Mouse (Mus musculus) CH12.LX (cell line): ENCODE measurements around the gene Gas2l3. TPM values are rescaled to one million over a fixed set of nuclear protein-coding genes. Genes with fewer than 3 reads are reported as not detected.

ENCODE experiments used
- DNase-seq: peaks from one replicate; pipeline ENCODE4 v3.0.0-alpha.2; 2013; ENCODE audit errors: extremely low read depth
- H3K27ac ChIP-seq: 2 replicates; pipeline ENCODE4 v1.5.1; 2012; ENCODE audit warnings: low read depth, mild to moderate bottlenecking, control low read depth, moderate library complexity; ENCODE audit not compliant: insufficient read depth
- H3K27me3 ChIP-seq: replicated peaks from 2 replicates; pipeline ENCODE3; 2012; ENCODE audit warnings: inconsistent platforms
- H3K36me3 ChIP-seq, 2 experiments: replicated peaks in 1 of 2; 2 replicates each; pipeline versions ENCODE3 to v1.6.1; 2012; ENCODE audit warnings: inconsistent platforms in 1 of 2, low read length in 1 of 2, mild to moderate bottlenecking in 1 of 2, mixed read lengths in 1 of 2, moderate library complexity in 1 of 2; ENCODE audit not compliant: control insufficient read depth in 1 of 2, insufficient read depth in 1 of 2
- H3K4me1 ChIP-seq, 2 experiments: 2 replicates each; pipeline ENCODE4 v1.6.1; 2012; ENCODE audit warnings: inconsistent platforms in 1 of 2, moderate library complexity in 1 of 2; ENCODE audit not compliant: insufficient read depth in 2 of 2, control insufficient read depth in 1 of 2
- H3K4me2 ChIP-seq: 2 replicates; pipeline ENCODE4 v1.6.1; 2012; ENCODE audit warnings: low read depth, mild to moderate bottlenecking, control low read depth; ENCODE audit not compliant: poor library complexity, insufficient read depth, severe bottlenecking
- H3K4me3 ChIP-seq, 3 experiments: fragments of 150-350 bp in 1 of 3; sonication (generic) in 1 of 3; replicated peaks in 1 of 3; 2 replicates each; pipeline versions ENCODE3 to v1.5.1; 2011 to 2012; ENCODE audit warnings: low read depth in 2 of 3, low read length in 2 of 3, mild to moderate bottlenecking in 2 of 3, moderate library complexity in 2 of 3, control low read depth in 1 of 3, improper control_type of control experiment in 1 of 3, inconsistent platforms in 1 of 3, mixed read lengths in 1 of 3; ENCODE audit not compliant: poor library complexity in 1 of 3
- H3K79me2 ChIP-seq: replicated peaks from 2 replicates; pipeline ENCODE4 v1.6.1; 2012; ENCODE audit warnings: mild to moderate bottlenecking, moderate library complexity; ENCODE audit not compliant: control insufficient read depth, poor library complexity, insufficient read depth, severe bottlenecking; ENCODE audit errors: extremely low read depth
- H3K9ac ChIP-seq: 2 replicates; pipeline ENCODE4 v1.6.1; 2012; ENCODE audit warnings: low read depth, mild to moderate bottlenecking, control low read depth, moderate library complexity; ENCODE audit not compliant: insufficient read depth
- H3K9me3 ChIP-seq: replicated peaks from 2 replicates; pipeline ENCODE3; 2012; ENCODE audit warnings: low read length, inconsistent platforms, mixed read lengths
- CHD1 ChIP-seq: IDR thresholded peaks from 2 replicates; pipeline ENCODE4 v1.6.1; 2012; ENCODE audit warnings: low read depth, low read length, improper control_type of control experiment, inconsistent platforms
- GABPA ChIP-seq: IDR thresholded peaks from 2 replicates; pipeline ENCODE4 v1.6.1; 2012; ENCODE audit warnings: low read depth, low read length, improper control_type of control experiment, inconsistent platforms; ENCODE audit not compliant: insufficient replicate concordance
- HCFC1 ChIP-seq: IDR thresholded peaks from 2 replicates; pipeline ENCODE4 v1.6.1; 2012; ENCODE audit warnings: low read depth, mild to moderate bottlenecking, inconsistent platforms, low read length, improper control_type of control experiment
- IRF4 ChIP-seq: IDR thresholded peaks from 2 replicates; pipeline ENCODE4 v1.6.1; 2014; ENCODE audit warnings: low read depth, mild to moderate bottlenecking, inconsistent platforms, low read length, improper control_type of control experiment
- JUN ChIP-seq: IDR thresholded peaks from 2 replicates; pipeline ENCODE4 v1.6.1; 2011; ENCODE audit warnings: low read depth, mild to moderate bottlenecking, low read length, improper control_type of control experiment, moderate library complexity; ENCODE audit not compliant: insufficient read depth
- JUND ChIP-seq: conservative IDR thresholded peaks from 2 replicates; pipeline ENCODE4 v1.6.1; 2011; ENCODE audit warnings: low read depth, low read length, improper control_type of control experiment
- MAZ ChIP-seq: IDR thresholded peaks from 2 replicates; pipeline ENCODE4 v1.6.1; 2012; ENCODE audit warnings: low read depth, mild to moderate bottlenecking, inconsistent platforms, low read length, improper control_type of control experiment, moderate library complexity
- MXI1 ChIP-seq: IDR thresholded peaks from 2 replicates; pipeline ENCODE4 v1.6.1; 2011; ENCODE audit warnings: mild to moderate bottlenecking, low read depth, low read length, improper control_type of control experiment
- MYC ChIP-seq: IDR thresholded peaks from 2 replicates; pipeline ENCODE4 v1.6.1; 2011; ENCODE audit warnings: low read depth, mild to moderate bottlenecking, improper control_type of control experiment, low read length
- NELFE ChIP-seq: IDR thresholded peaks from 2 replicates; pipeline ENCODE4 v1.6.1; 2011; ENCODE audit warnings: low read depth, low read length, improper control_type of control experiment
- POLR2A ChIP-seq: IDR thresholded peaks from 2 replicates; pipeline ENCODE4 v1.6.1; 2011; ENCODE audit warnings: low read depth, mild to moderate bottlenecking, improper control_type of control experiment, low read length
- POLR2AphosphoS2 ChIP-seq: IDR thresholded peaks from 2 replicates; pipeline ENCODE4 v1.6.1; 2011; ENCODE audit warnings: low read depth, low read length, improper control_type of control experiment
- SIN3A ChIP-seq: IDR thresholded peaks from 2 replicates; pipeline ENCODE4 v1.6.1; 2012; ENCODE audit warnings: low read length, improper control_type of control experiment, inconsistent platforms
- TBP ChIP-seq: conservative IDR thresholded peaks from 2 replicates; pipeline ENCODE4 v1.6.1; 2011; ENCODE audit warnings: low read depth, low read length, improper control_type of control experiment
- UBTF ChIP-seq: IDR thresholded peaks from 2 replicates; pipeline ENCODE4 v1.6.1; 2012; ENCODE audit warnings: low read depth, mild to moderate bottlenecking, inconsistent platforms, low read length, improper control_type of control experiment, moderate library complexity
- USF1 ChIP-seq: IDR thresholded peaks from 2 replicates; pipeline ENCODE4 v1.6.1; 2014; ENCODE audit warnings: low read depth, mild to moderate bottlenecking, inconsistent platforms, low read length, improper control_type of control experiment
- ZC3H11A ChIP-seq: IDR thresholded peaks from 2 replicates; pipeline ENCODE4 v1.6.1; 2012; ENCODE audit warnings: low read depth, mild to moderate bottlenecking, inconsistent platforms, low read length, improper control_type of control experiment
- dilution Hi-C: fragments of 300-500 bp; cut with MboI; formaldehyde crosslinking; loops from 2 replicates; pipeline ENCODE4 v1.14.3; 2020; ENCODE audit warnings: low sequenced_read_pairs; ENCODE audit not compliant: extremely low pct_unique_long_range_greater_than_20kb, extremely low pct_ligation_motif_present
- in situ Hi-C: fragments of 300-500 bp; cut with MboI; formaldehyde crosslinking; loops from 3 replicates; pipeline ENCODE4 v1.14.3; 2019; ENCODE audit warnings: low sequenced_read_pairs, low pct_ligation_motif_present, low pct_unique_long_range_greater_than_20kb, mixed read lengths
- polyA plus RNA-seq: library from polyadenylated mRNA; unstranded; fragments of >175 nt; gene quantifications from 2 replicates; pipeline ENCODE4 v1.2.1, GENCODE M21; 2012; ENCODE audit warnings: low read depth; ENCODE audit not compliant: insufficient read length
- total RNA-seq, 2 experiments: library from RNA; depleted of rRNA; stranded (reverse); fragments of 300-350 nt in 1 of 2; fragments of >200 nt in 1 of 2; gene quantifications; 2 replicates each; pipeline ENCODE4 v1.2.3; 2012 to 2014

Gene Gas2l3
- total and polyA plus RNA-seq, 3 experiments: 7.3 to 12.2 (median 9.4) TPM

DNA sequence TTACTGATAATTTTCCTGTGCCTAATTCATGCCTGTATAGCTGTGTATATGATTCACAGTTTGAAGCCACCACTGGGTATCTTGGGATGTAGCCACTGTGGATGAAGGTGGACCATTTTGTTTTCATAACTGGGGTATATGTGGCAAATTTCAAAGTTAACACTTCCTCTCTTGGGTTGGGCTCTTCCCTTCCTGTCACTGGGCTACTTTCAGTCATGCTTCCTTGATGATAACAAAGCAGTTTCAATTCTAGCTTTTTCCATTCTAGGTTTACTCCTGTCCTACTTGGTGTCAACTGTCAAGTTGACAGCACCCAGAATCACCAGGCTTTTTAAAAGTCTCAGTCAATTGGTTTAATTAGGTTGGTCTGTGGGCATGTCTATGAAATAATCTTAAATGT is 41.1 kb upstream of the Gas2l3 start:
- H3K9me3 ChIP-seq: no peaks in the 10 kb centered on the region
- H3K4me1 ChIP-seq: peaks cover 0 to 4% of the 10 kb centered on the region in 2 experiments; a peak in 1 of 4 replicates
- no peak overlapping the region for H3K9ac ChIP-seq
- no peaks in the 10 kb centered on the region for H3K27me3 ChIP-seq
- dilution Hi-C loops (no loop called here), in situ Hi-C loops (no loop called here)
- DNase-seq: no peak
- H3K36me3 ChIP-seq: no peaks in the 10 kb centered on the region
- no peak overlapping the region for H3K4me3 ChIP-seq
- no peaks in the 10 kb centered on the region for H3K79me2 ChIP-seq
- TF ChIP-seq MXI1: no peak
- no peak for TF ChIP-seq CHD1
- no peak for TF ChIP-seq UBTF
- TF ChIP-seq JUND: no peak
- TF ChIP-seq MAZ: no peak
- no peak for TF ChIP-seq GABPA
- no peak for TF ChIP-seq JUN
- TF ChIP-seq HCFC1: no peak
- TF ChIP-seq SIN3A: no peak
- no peak for TF ChIP-seq TBP
- no peak for TF ChIP-seq USF1
- no peak for TF ChIP-seq NELFE
- TF ChIP-seq POLR2A: no peak
- no peak overlapping the region for H3K4me2 ChIP-seq
- H3K27ac ChIP-seq: no peak overlapping the region

DNA sequence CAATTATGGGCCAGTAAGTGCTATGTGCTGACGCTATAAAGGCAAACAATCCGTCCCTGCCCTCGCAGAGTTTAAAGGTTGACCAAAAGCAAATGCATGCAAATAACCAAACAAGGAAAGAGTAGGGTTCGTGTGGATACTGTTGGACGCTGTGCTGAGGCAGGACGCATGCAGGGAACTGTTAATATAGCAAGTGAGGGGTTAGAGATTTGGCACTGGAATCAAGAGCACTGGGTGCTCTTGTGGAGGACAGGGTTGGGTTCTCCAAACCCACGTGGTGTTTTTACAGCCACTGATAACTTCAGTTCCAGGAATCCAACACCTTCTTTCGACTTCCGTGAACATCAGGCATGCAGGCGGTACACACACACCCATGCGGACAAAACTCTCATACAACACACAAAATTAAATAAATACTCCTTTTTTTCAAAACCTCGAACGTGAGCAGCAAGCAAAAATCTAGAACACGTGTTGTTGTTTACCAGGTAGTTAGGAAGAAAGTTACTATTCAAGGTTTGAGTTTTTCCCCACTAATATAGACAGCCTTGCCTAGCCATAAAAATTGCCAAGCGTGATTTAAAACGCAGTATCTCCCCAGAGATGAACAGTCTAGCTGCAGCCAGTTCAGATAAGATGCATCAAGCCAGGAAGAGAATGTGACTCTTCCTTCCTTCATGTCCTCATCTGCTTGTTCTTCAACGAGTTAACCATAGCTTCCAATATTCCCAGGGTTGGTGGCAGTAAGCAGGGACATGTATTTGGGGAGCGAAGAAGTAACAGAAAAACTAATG is 40.2 kb upstream of the Gas2l3 start:
- Histone ChIP-seq H3K4me1 (peaks cover 0 to 4% of the 10 kb centered on the region in 2 experiments; a peak in 1 of 4 replicates), H3K79me2 (no peaks in the 10 kb centered on the region), H3K36me3 (no peaks in the 10 kb centered on the region), H3K27ac (no peak overlapping the region), H3K27me3 (no peaks in the 10 kb centered on the region), H3K4me3 (no peak overlapping the region), H3K9me3 (no peaks in the 10 kb centered on the region), H3K9ac (no peak overlapping the region), H3K4me2 (no peak overlapping the region)
- dilution Hi-C loops (no loop called here), in situ Hi-C loops (no loop called here)
- no peak for DNase-seq
- TF ChIP-seq IRF4: no peak
- no peak for TF ChIP-seq ZC3H11A
- no peak for TF ChIP-seq POLR2AphosphoS2
- no peak for TF ChIP-seq MYC
